Comparison of ENCODE assay signal across 12 mouse cellular contexts in the genomic region with DNA sequence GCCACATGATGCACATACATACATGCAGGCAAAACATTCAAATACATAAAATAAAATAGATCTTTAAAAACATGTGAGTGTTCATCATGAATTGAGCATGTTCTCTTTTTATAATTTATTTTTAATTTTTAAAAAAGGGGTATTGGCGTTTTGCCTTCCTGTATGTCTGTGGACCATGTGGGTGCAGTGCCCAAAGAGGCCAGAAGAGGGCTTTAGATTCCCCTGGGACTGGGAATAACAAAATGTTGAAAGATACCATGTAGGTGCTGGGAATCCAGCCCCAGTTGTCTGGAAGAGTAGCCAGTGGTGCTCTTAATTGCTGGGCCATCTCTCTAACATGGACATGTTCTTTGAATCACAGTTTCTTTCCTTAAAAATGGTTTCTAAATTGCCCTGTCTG.
DNase-seq lines count a peak whose midpoint lies in the region; TF ChIP-seq lines count a peak whose summit lies in the region.
"Had no signal": no experiment of that assay in that cellular context is flagged by ENCODE, and none has a peak within 500 bp of the region (broad histone marks: within the 10 kb centered on the region; RNA-seq: fewer than 3 reads in every experiment).

No protein-coding gene starts in this region.

- TF ChIP-seq POLR2A in liver, adult 2 months (IDR thresholded peaks at IDR 0.05; ENCODE audit: extremely low read depth, insufficient read depth, low read length), result no peak

- peak; percentile 44 to 60 for DNase-seq in cerebellum, postnatal 10 days
- no peak for DNase-seq in cerebellum, adult 18-20 months
- no peak for DNase-seq in liver, adult 2 months (ENCODE audit: extremely low read depth, low read depth, low spot score)
- no peak for DNase-seq in liver
- peak; percentile 47 for DNase-seq in thymus, postnatal 14 days
- no peak for DNase-seq in thymus, adult 18-20 months
- DNase-seq in gastrocnemius, postnatal 36 days, result no peak
- no peak for DNase-seq in natural killer cell, adult 2 months (ENCODE audit: low spot score in 2 of 2)
- DNase-seq: gastrocnemius, postnatal 14 days had no signal

- H3K27ac ChIP-seq in liver, adult 2 months (replicated peaks; ENCODE audit: insufficient read depth, low read depth, low read length), result no peak overlapping the region
- H3K27ac ChIP-seq: embryonic facial prominence, embryonic 13.5 days; midbrain, embryonic 15.5 days; neural tube, embryonic 15.5 days had no signal

- no peaks in the 10 kb centered on the region for H3K27me3 ChIP-seq in liver, adult 2 months (ENCODE audit: control insufficient read depth, insufficient read depth, low read length)
- H3K27me3 ChIP-seq: embryonic facial prominence, embryonic 13.5 days; midbrain, embryonic 15.5 days; neural tube, embryonic 15.5 days had no signal

- no peak overlapping the region for H3K9ac ChIP-seq in liver, adult 2 months (ENCODE audit: low read depth, low read length)
- H3K9ac ChIP-seq: embryonic facial prominence, embryonic 13.5 days; midbrain, embryonic 15.5 days; neural tube, embryonic 15.5 days had no signal

- H3K79me2 ChIP-seq in liver, adult 2 months (ENCODE audit: control insufficient read depth, insufficient read depth, low read length), result no peaks in the 10 kb centered on the region

- 94% methylated on average over 1 of the region's 1 CpGs for WGBS in liver, adult 2 months

- peak; percentile 37; the same call in 1 of the 2 replicates for TF ChIP-seq CTCF in liver, adult 2 months (IDR thresholded peaks at IDR 0.05; ENCODE audit: low read depth, low read length)

- intact Hi-C loops in gastrocnemius, postnatal 36 days (cut with DNase I), result loop anchor here (5.0 kb wide), 1 partner anchor 125 kb away; a partner anchor contains a TSS

- no peaks in the 10 kb centered on the region; the same call in 1 of the 2 replicates for H3K36me3 ChIP-seq in liver, adult 2 months (ENCODE audit: control insufficient read depth, insufficient read depth, low read length)
- H3K36me3 ChIP-seq: midbrain, embryonic 15.5 days had no signal

- no peak overlapping the region for H3K4me3 ChIP-seq in liver, adult 2 months (ENCODE audit: insufficient read depth, low read depth, low read length)
- H3K4me3 ChIP-seq: embryonic facial prominence, embryonic 13.5 days; midbrain, embryonic 15.5 days; neural tube, embryonic 15.5 days had no signal

- no peaks in the 10 kb centered on the region for H3K4me1 ChIP-seq in liver, adult 2 months (ENCODE audit: control insufficient read depth, insufficient read depth, low read length)
- H3K4me1 ChIP-seq: midbrain, embryonic 15.5 days; neural tube, embryonic 15.5 days had no signal

Comparison
In these comparisons a context has a peak if more than half of its experiments do, and no peak if none do; other contexts are left out.
1. DNase-seq: peak in cerebellum, postnatal 10 days (2 of 2) and thymus, postnatal 14 days (single experiment); none in cerebellum, adult 18-20 months (0 of 2), liver, adult 2 months (single experiment), liver (single experiment), thymus, adult 18-20 months (0 of 2), gastrocnemius, postnatal 36 days (0 of 2) and natural killer cell, adult 2 months (0 of 2).